Mouse (Mus musculus) erythroblast, embryonic 14.5 days (primary cell): ENCODE results near the gene Cd93.

Experiments used
- GATA1 ChIP-seq: IDR thresholded peaks from 2 replicates; pipeline ENCODE4 v1.6.1; 2012; ENCODE audit warnings: low read length, inconsistent platforms, mixed read lengths
- TAL1 ChIP-seq: IDR thresholded peaks from 3 replicates; pipeline ENCODE4 v1.6.1; 2012; ENCODE audit warnings: low read length, inconsistent platforms, mixed read lengths

DNA sequence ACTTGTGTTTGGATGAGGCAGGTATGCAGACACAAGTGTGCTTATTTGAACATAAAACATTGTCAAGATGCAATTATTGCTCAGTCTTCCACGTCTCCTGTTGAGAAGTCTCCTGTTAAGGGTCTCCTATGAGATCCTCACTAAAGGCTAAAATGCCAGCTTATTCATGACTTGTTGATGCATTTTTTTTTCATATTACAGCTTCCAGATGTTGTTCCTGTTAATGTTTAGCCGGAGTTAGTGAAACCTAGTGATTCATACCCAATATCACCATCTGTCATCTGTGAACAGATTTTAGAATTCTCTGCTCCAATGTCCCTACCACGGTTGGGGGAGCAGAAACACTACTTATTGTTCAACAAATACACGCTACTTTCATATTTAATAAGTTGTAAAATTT is 12.4 kb downstream of the Cd93 start:
- no peak for TF ChIP-seq TAL1
- no peak for TF ChIP-seq GATA1
